Mouse (Mus musculus) neural tube, embryonic 12.5 days (tissue): ENCODE data around the gene Hnrnpul1. TPM values are rescaled to one million over a fixed set of nuclear protein-coding genes. Genes with fewer than 3 reads are reported as not detected.

Experiments
- ATAC-seq: fragments of 200-750 bp; cut with Nextera tagmentation; 2 replicates; pipeline ENCODE4 v1.8.0; 2017; ENCODE audit warnings: low read depth, mild to moderate bottlenecking, moderate TSS enrichment, moderate library complexity; ENCODE audit not compliant: low FRiP score
- H3K27ac ChIP-seq: fragments of 300-500 bp; sonication (generic); 2 replicates; pipeline ENCODE4 v1.5.1; 2016
- H3K27me3 ChIP-seq: fragments of 300-500 bp; sonication (generic); replicated peaks from 2 replicates; pipeline ENCODE4 v1.6.1; 2016; ENCODE audit warnings: mild to moderate bottlenecking
- H3K36me3 ChIP-seq: fragments of 300-500 bp; sonication (generic); 2 replicates; pipeline ENCODE4 v1.6.1; 2016; ENCODE audit warnings: mild to moderate bottlenecking
- H3K4me1 ChIP-seq: fragments of 300-500 bp; sonication (generic); 2 replicates; pipeline ENCODE4 v1.6.1; 2016
- H3K4me2 ChIP-seq: fragments of 300-500 bp; sonication (generic); replicated peaks from 2 replicates; pipeline ENCODE4 v1.6.1; 2016; ENCODE audit warnings: mild to moderate bottlenecking
- H3K4me3 ChIP-seq: fragments of 300-500 bp; sonication (generic); 2 replicates; pipeline ENCODE4 v1.5.1; 2016
- H3K9ac ChIP-seq: fragments of 300-500 bp; sonication (generic); 2 replicates; pipeline ENCODE4 v1.6.1; 2016; ENCODE audit warnings: mild to moderate bottlenecking
- H3K9me3 ChIP-seq: fragments of 300-500 bp; sonication (generic); 2 replicates; pipeline ENCODE4 v1.6.1; 2016; ENCODE audit warnings: mild to moderate bottlenecking
- WGBS: fragments of 180-500 bp; shearing (Covaris S2); methylation state at CpG from one replicate; pipeline ENCODE4 v1.1.7; 2016; 5-methylcytosine and 5-hydroxymethylcytosine counted together
- polyA plus RNA-seq: library from polyadenylated mRNA; unstranded; fragments of >200 nt; fragmentation: Nextera tagmentation; extraction: Ambion mirVana; gene quantifications from 2 replicates; pipeline ENCODE4 v1.2.1, GENCODE M21; 2016

Gene Hnrnpul1
- polyA plus RNA-seq, 1 experiment from 2014 or later, result 67.0 TPM

DNA sequence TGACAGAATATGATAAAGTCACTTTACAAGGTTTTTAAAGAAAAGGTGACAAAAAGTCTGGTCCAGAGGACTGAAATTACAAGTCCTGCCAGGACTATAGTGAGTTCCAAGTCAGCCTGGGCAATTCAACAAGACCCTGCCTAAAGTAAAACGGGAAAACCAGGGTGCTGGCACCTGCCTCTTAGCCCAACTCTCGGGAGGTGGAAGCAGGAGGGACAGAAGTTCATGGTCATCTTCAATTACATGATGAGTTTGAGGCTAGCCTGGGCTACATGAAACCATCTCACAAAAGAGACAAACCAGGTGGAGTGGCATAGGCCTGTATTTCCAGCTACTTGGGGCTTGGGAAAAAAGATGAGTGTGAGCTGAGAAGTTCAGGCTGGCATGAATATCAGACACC is 82.9 kb downstream of the Hnrnpul1 start:
- peaks cover 21% of the 10 kb centered on the region for H3K36me3 ChIP-seq
- no peaks in the 10 kb centered on the region for H3K4me1 ChIP-seq
- H3K27me3 ChIP-seq, result peaks cover 33% of the 10 kb centered on the region
- no peak overlapping the region for H3K4me2 ChIP-seq
- H3K9ac ChIP-seq, result no peak overlapping the region
- 84% methylated on average over 2 of the region's 2 CpGs for WGBS
- ATAC-seq, result no peak
- no peak overlapping the region for H3K4me3 ChIP-seq
- H3K27ac ChIP-seq, result no peak overlapping the region
- H3K9me3 ChIP-seq, result no peaks in the 10 kb centered on the region

Other genes with a start within 250 kb of the Hnrnpul1 start
- not detected in 2 replicates for gene Ceacam2, start 214.9 kb downstream of the Hnrnpul1 start, polyA plus RNA-seq
- not detected in 2 replicates for gene Erich4, start 138.9 kb downstream of the Hnrnpul1 start, polyA plus RNA-seq
- 27.5 and 31.2 TPM in 2 replicates for gene Dmac2, start 135.3 kb downstream of the Hnrnpul1 start, polyA plus RNA-seq
- 1.8 and 2.7 TPM in 2 replicates for gene B3gnt8, start 128.1 kb downstream of the Hnrnpul1 start, polyA plus RNA-seq
- 48.3 and 48.4 TPM in 2 replicates for gene Bckdha, start 95.8 kb downstream of the Hnrnpul1 start, polyA plus RNA-seq
- 54.7 and 55.2 TPM in 2 replicates for gene Exosc5, start 95.6 kb downstream of the Hnrnpul1 start, polyA plus RNA-seq
- 3.4 and 5.7 TPM in 2 replicates for gene Tmem91, start 79.6 kb downstream of the Hnrnpul1 start, polyA plus RNA-seq
- gene B9d2, start 74.0 kb downstream of the Hnrnpul1 start, polyA plus RNA-seq, result 34.8 and 35.7 TPM in 2 replicates
- 2.4 and 2.6 TPM in 2 replicates for gene Tgfb1, start 67.8 kb downstream of the Hnrnpul1 start, polyA plus RNA-seq
- gene Ccdc97, start 35.7 kb downstream of the Hnrnpul1 start, polyA plus RNA-seq, result 31.3 and 34.0 TPM in 2 replicates
- gene Axl, start 33.9 kb upstream of the Hnrnpul1 start, polyA plus RNA-seq, result 33.0 and 35.7 TPM in 2 replicates
- gene Cyp2s1, start 62.2 kb upstream of the Hnrnpul1 start, polyA plus RNA-seq, result 2.9 and 4.0 TPM in 2 replicates
- gene Cyp2b10, start 142.9 kb upstream of the Hnrnpul1 start, polyA plus RNA-seq, result not detected in 2 replicates